Mouse (Mus musculus) E14TG2a.4 (cell line): ENCODE measurements around the gene Btc.

ENCODE experiments used
- CTCF ChIP-seq: conservative IDR thresholded peaks from 2 replicates; pipeline ENCODE4 v1.5.1; 2014; ENCODE audit warnings: low read length
- NANOG ChIP-seq: IDR thresholded peaks from 2 replicates; pipeline ENCODE4 v1.6.1; 2014; ENCODE audit warnings: borderline replicate concordance, low read length, mixed read lengths
- POU5F1 ChIP-seq: IDR thresholded peaks from 2 replicates; pipeline ENCODE4 v1.6.1; 2014; ENCODE audit warnings: low read length, borderline replicate concordance

- TF ChIP-seq CTCF (no peak), POU5F1 (no peak), NANOG (no peak)
Observed at GRCm38 (mm10) chr5:91345681-91346080, 57.1 kb downstream of the Btc start.
